Mouse (Mus musculus) neural tube, embryonic 14.5 days (tissue): ENCODE measurements around the gene Dgki. TPM values are rescaled to one million over a fixed set of nuclear protein-coding genes. Genes with fewer than 3 reads are reported as not detected.

Experiments used
- ATAC-seq: fragments of 200-750 bp; cut with Nextera tagmentation; 2 replicates; pipeline ENCODE4 v1.8.0; 2017; ENCODE audit warnings: low read depth, mild to moderate bottlenecking, moderate TSS enrichment, moderate library complexity
- H3K27ac ChIP-seq: fragments of 300-500 bp; sonication (generic); 2 replicates; pipeline ENCODE4 v1.5.1; 2014; ENCODE audit warnings: low read depth, mild to moderate bottlenecking, control low read depth, low read length, moderate library complexity, mixed read lengths
- H3K27me3 ChIP-seq: fragments of 300-500 bp; sonication (generic); 2 replicates; pipeline ENCODE4 v1.6.1; 2014; ENCODE audit warnings: low read length; ENCODE audit not compliant: control insufficient read depth, insufficient read depth
- H3K36me3 ChIP-seq: fragments of 300-500 bp; sonication (generic); 2 replicates; pipeline ENCODE4 v1.6.1; 2014; ENCODE audit warnings: low read length, mixed read lengths; ENCODE audit not compliant: control insufficient read depth, insufficient read depth
- H3K4me1 ChIP-seq: fragments of 300-500 bp; sonication (generic); 2 replicates; pipeline ENCODE4 v1.6.1; 2014; ENCODE audit warnings: low read length; ENCODE audit not compliant: control insufficient read depth, insufficient read depth
- H3K4me2 ChIP-seq: fragments of 300-500 bp; sonication (generic); 2 replicates; pipeline ENCODE4 v1.6.1; 2014; ENCODE audit warnings: mild to moderate bottlenecking, low read depth, low read length, control low read depth
- H3K4me3 ChIP-seq: fragments of 300-500 bp; sonication (generic); 2 replicates; pipeline ENCODE4 v1.5.1; 2014; ENCODE audit warnings: low read depth, low read length, control low read depth, mixed read lengths
- H3K9ac ChIP-seq: fragments of 300-500 bp; sonication (generic); replicated peaks from 2 replicates; pipeline ENCODE4 v1.6.1; 2014; ENCODE audit warnings: low read depth, mild to moderate bottlenecking, control low read depth, low read length, mixed read lengths
- H3K9me3 ChIP-seq: fragments of 300-500 bp; sonication (generic); 2 replicates; pipeline ENCODE4 v1.6.1; 2016; ENCODE audit warnings: low read length; ENCODE audit not compliant: control insufficient read depth
- WGBS: fragments of 180-500 bp; shearing (Covaris S2); extraction: QIAGEN DNeasy Blood & Tissue Kit; methylation state at CpG from one replicate; pipeline ENCODE4 v1.1.7; 2014; 5-methylcytosine and 5-hydroxymethylcytosine counted together
- polyA plus RNA-seq: library from polyadenylated mRNA; unstranded; fragments of >200 nt; fragmentation: Nextera tagmentation; extraction: Ambion mirVana; gene quantifications from 2 replicates; pipeline ENCODE4 v1.2.1, GENCODE M21; 2014

Gene Dgki
- polyA plus RNA-seq, 1 experiment from 2014 or later, result 10.5 TPM

DNA sequence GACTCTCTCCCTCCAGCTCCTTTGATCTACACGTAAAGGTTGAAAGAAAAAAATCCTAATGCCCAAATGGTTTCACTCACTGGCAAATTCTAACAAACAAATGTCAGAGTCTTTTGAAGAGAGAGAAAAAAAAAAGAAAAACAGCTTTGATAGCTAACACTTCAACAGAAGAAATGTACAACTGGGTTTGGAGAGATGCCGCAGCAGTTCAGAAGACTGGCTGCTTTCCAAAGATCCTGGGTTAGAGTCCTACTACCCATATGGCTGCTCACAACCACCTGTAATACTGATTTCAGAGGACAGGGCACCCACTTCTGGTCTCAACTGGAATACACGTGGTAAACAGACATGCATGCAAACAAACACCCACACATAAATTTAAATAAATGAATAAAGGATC is 309.8 kb downstream of the Dgki start:
- no peak overlapping the region for H3K27ac ChIP-seq
- no peaks in the 10 kb centered on the region for H3K4me1 ChIP-seq
- no peak for ATAC-seq
- no peak overlapping the region for H3K4me2 ChIP-seq
- whole genome bisulfite sequencing, result 88% methylated on average over 3 of the region's 3 CpGs
- no peaks in the 10 kb centered on the region for H3K9me3 ChIP-seq
- no peaks in the 10 kb centered on the region for H3K27me3 ChIP-seq
- no peaks in the 10 kb centered on the region for H3K36me3 ChIP-seq
- H3K9ac ChIP-seq, result no peak overlapping the region
- H3K4me3 ChIP-seq, result no peak overlapping the region

DNA sequence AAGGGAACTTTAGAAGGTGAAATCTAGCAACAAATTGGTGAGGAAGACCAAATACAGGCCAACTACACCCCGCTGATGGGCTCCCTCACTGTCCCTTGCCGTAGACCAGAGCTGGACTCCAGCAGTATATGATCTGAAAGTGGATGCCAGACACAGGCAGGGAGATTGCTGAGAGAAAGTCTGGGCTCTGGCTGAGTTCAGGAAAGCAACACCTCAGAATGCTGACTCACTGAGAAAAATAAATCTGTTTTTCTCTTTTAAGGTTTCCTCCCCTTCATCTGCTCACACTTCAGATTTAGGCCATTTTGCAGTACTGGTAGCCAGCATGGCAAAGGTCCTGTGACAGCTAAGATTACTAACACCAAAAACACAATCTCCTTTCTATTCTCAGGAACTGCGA is 311.2 kb downstream of the Dgki start:
- no peak overlapping the region for H3K27ac ChIP-seq
- no peaks in the 10 kb centered on the region for H3K27me3 ChIP-seq
- H3K4me2 ChIP-seq, result no peak overlapping the region
- no peak overlapping the region for H3K4me3 ChIP-seq
- no peak overlapping the region for H3K9ac ChIP-seq
- H3K36me3 ChIP-seq, result no peaks in the 10 kb centered on the region
- ATAC-seq, result no peak
- H3K4me1 ChIP-seq, result no peaks in the 10 kb centered on the region
- 93% methylated on average over 3 of the region's 3 CpGs for WGBS
- no peaks in the 10 kb centered on the region for H3K9me3 ChIP-seq

DNA sequence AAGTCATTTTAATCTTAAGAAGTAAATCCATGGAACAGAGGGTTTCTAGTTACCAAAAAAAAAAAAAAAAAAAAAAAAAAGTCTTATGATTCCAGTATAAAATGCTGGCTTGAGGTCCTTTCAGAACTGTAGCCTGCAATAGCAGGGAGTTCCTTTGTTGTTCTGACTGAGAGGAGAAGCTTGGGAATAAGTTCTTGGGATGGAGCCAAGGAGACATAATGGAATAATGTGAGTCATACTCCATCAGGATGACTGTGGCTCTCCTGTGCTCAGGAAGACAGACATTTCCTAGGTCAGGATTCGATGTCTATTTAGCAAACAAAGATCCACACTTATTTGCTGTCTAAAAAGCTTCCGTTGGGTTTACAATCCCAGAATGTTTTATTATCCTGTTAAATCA is 318.3 kb downstream of the Dgki start:
- no peak for ATAC-seq
- Histone ChIP-seq H3K4me2 (no peak overlapping the region), H3K4me3 (no peak overlapping the region), H3K4me1 (no peaks in the 10 kb centered on the region), H3K9ac (no peak overlapping the region), H3K9me3 (no peaks in the 10 kb centered on the region), H3K36me3 (no peaks in the 10 kb centered on the region), H3K27me3 (no peaks in the 10 kb centered on the region), H3K27ac (no peak overlapping the region)
- WGBS, result 57% methylated on average over 2 of the region's 2 CpGs

DNA sequence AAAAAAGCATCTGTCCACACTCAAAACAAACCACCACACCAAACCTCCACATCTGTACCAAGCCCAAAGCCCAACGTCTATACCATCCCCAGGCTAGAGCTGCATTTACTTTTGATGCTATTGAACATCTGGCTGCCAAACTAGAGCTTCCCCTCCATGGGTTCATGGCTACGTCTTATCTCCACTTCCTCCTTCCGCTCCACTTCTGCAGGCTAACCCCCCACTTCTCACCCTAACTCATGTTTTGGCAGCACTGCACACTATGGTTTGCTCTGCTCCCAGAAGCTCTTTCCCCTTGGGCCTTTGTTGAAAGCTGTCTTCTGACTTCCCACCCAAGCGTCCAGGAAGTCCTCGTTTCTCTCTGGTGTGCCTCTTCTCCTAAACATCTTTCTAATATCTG is 319.5 kb downstream of the Dgki start:
- 88% methylated on average over 5 of the region's 5 CpGs for WGBS

DNA sequence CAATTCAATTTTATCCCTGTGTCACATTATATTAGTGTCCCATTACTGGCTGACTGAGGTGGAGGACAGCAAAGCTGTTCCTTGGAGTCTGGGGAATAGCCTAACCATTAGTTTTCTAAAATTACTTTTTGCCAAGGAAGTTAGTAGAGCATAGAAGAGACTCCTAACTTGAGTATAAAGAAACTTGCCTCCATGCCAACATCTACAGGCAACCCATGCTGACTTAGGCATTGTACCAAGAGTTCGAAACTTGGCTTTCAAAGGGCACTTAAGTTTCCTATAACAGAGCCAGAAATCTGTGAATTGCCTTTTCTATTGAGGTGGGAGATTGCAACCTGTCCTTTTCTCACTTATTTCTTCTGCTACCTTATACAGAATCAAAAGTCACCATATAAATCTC is 321.8 kb downstream of the Dgki start:
- Histone ChIP-seq H3K9ac (no peak overlapping the region), H3K4me1 (no peaks in the 10 kb centered on the region), H3K36me3 (no peaks in the 10 kb centered on the region), H3K27me3 (no peaks in the 10 kb centered on the region), H3K9me3 (no peaks in the 10 kb centered on the region), H3K4me3 (no peak overlapping the region), H3K4me2 (no peak overlapping the region), H3K27ac (no peak overlapping the region)
- 90% methylated on average over 1 of the region's 1 CpGs for WGBS
- ATAC-seq, result no peak

More for the DNA sequence above, 319.5 kb downstream of the Dgki start:
- H3K27ac ChIP-seq, result no peak overlapping the region
- ATAC-seq, result no peak
- H3K27me3 ChIP-seq, result no peaks in the 10 kb centered on the region
- no peaks in the 10 kb centered on the region for H3K9me3 ChIP-seq
- no peak overlapping the region for H3K4me2 ChIP-seq
- H3K4me3 ChIP-seq, result no peak overlapping the region
- H3K9ac ChIP-seq, result no peak overlapping the region
- no peaks in the 10 kb centered on the region for H3K36me3 ChIP-seq
- H3K4me1 ChIP-seq, result no peaks in the 10 kb centered on the region

DNA sequence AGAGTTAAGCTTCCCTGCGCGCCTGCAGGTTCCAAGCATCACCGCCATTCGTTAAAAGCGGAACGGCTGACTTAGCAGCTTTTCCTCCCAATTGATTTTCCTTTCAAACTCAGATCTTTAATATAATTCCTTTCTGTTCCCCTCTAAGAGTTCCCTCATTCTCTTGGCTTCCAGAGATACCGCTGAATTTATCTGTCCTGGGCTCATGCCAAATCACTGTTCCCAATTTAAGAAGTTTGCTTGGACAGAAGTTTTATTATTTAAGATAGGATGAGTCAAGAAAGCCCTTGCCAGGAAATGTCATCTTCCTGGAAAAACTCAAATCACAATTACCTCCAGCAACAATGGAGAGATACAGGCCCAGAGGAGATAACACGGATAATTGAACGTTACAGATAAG is 326.9 kb downstream of the Dgki start:
- H3K4me2 ChIP-seq, result no peak overlapping the region

DNA sequence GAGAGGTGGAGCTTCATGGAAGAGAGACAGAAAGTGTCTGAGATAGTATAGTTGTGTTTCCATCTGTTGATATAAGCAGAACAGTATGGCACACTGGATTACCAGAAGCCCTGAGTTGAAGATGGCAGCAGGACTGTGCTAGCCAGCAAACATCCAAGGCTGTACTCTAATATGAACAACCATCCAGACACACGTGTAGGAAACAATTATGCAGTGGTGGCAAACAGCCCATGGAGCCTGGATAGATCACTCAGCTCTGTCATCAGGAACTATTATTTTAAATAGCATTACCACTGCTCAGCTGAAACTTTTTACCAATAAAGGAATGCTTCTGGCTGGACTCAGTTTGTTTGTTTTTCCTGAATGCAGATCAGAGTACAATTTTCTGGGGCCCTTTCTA is 327.5 kb downstream of the Dgki start:
- H3K9me3 ChIP-seq, result no peaks in the 10 kb centered on the region
- no peaks in the 10 kb centered on the region for H3K4me1 ChIP-seq
- no peak for ATAC-seq
- H3K36me3 ChIP-seq, result no peaks in the 10 kb centered on the region
- no peak overlapping the region for H3K4me3 ChIP-seq
- no peaks in the 10 kb centered on the region for H3K27me3 ChIP-seq
- no peak overlapping the region for H3K4me2 ChIP-seq
- 82% methylated on average over 1 of the region's 1 CpGs for WGBS
- no peak overlapping the region for H3K27ac ChIP-seq
- no peak overlapping the region for H3K9ac ChIP-seq

More for the DNA sequence above, 326.9 kb downstream of the Dgki start:
- no peak for ATAC-seq
- Histone ChIP-seq H3K36me3 (no peaks in the 10 kb centered on the region), H3K9me3 (no peaks in the 10 kb centered on the region), H3K4me3 (no peak overlapping the region), H3K27ac (no peak overlapping the region), H3K9ac (no peak overlapping the region), H3K27me3 (no peaks in the 10 kb centered on the region), H3K4me1 (no peaks in the 10 kb centered on the region)
- 69% methylated on average over 9 of the region's 9 CpGs for WGBS

DNA sequence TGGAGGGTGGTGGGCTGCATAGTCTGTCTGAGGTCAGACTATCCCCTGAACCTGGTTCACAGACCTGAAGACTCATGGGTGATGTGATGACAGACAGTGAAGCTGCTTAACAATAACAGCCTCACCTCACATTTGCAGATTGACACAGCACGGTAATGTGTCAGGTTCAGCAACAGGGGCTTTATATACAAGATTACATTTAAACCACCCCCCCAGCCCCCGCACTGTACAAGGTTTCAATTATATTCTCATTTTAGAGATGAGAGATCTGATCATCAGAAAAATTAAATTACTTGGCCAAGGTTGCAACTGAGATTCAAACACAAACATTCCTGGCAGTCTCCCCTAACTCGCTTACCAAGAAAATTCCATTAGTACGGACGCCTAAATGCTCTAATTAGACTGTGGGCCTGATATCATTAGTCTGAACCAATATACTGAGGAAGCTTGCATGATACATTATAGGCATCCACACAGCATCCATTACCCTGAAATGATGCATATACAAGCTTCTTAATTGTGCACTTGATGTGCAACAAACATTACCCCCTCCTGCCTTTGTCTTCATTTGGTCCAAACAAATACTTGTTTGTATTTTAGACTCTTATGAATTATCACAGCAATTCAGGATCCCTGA is 330.6 kb downstream of the Dgki start:
- WGBS, result 75% methylated on average over 5 of the region's 5 CpGs
- no peaks in the 10 kb centered on the region for H3K4me1 ChIP-seq
- no peaks in the 10 kb centered on the region for H3K9me3 ChIP-seq
- no peaks in the 10 kb centered on the region for H3K36me3 ChIP-seq
- no peaks in the 10 kb centered on the region for H3K27me3 ChIP-seq
- peak; percentile 68; the same call in 1 of the 2 replicates for ATAC-seq
- H3K4me3 ChIP-seq, result no peak overlapping the region
- no peak overlapping the region for H3K4me2 ChIP-seq
- H3K9ac ChIP-seq, result no peak overlapping the region
- H3K27ac ChIP-seq, result no peak overlapping the region

DNA sequence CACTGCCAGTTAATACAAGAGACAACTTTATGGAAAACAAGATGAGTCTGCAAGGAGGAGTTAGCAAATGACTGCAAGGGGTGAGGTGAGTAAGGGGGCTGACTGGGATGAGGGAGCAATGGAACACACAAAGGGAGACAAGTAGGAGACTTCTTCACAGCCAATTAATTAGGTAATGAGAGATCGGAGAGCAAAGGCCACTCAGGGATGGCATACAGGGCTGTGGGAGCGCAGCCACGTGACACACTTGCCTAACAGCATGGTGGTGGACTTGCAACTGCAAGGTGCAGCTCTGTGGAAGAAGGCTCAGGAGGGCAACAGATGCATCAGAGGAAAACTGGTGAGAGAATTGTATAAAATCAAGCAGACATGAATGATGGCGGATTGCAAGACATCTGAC is 339.3 kb downstream of the Dgki start:
- Histone ChIP-seq H3K27ac (no peak overlapping the region), H3K9me3 (no peaks in the 10 kb centered on the region), H3K4me1 (no peaks in the 10 kb centered on the region), H3K9ac (no peak overlapping the region), H3K4me2 (no peak overlapping the region), H3K36me3 (no peaks in the 10 kb centered on the region), H3K4me3 (no peak overlapping the region), H3K27me3 (no peaks in the 10 kb centered on the region)
- ATAC-seq, result no peak
- WGBS, result 89% methylated on average over 4 of the region's 4 CpGs
